Mouse (Mus musculus): ENCODE results near the gene Lefty2.

Lefty2 gene

DNA sequence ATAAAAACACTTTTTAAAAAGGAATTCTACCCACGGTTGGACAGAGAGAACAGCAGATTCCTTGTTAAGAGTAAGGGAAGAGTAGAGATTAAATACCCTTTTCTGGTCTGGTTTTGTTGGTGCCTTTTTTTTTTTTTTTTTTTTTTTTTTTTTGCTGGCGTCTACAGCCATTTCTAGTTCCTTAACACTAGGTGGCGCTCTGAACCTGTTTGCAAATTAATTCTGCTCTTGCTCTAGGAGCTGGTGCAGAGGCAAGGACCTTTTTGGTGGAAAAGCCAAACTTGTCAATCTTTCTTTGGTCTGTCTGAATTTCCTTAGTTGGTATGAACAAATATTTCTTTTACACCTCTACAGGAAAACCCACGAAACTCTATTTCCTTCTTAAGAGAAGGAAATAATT is 8.2 kb downstream of the Lefty2 start:
- peak; percentile 52 for DNase-seq

DNA sequence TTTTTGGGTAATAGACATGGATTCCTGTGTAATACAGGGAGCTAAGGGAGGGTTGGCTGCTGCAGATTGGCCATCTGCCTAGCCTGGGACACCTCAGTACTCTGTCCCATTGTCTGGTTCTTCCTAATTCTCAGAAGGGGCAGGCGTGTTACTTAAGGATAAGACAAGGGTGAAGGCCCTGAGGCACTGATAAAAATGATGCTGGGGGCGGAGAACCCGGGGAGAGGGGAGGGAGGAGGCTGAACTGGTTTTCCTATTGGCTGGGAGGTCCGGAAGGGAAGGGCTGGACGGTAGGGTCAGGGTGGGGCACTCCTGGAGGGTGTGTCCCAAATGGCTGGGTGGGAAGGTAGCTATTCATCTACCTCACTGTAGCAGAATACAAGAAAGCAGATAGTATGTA is 10.0 kb downstream of the Lefty2 start:
- DNase-seq: no peak

DNA sequence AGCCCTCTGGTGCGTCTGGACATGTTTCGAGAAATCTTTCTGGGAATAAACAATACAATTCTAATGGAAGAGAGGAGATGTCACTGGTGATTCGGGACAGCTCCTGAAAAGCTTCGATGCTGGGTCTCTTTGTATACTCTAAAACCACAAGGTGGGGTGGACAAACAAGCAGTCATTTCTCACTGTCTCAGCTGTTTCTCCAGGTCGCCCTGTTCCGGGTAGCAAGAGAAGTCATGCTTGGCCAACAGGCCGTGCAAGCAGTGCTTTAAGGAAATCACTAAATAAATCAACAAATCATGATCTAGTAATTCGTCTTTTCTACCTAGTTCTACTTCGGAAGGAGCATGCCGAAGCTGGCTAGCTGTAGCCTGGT is 10.7 kb downstream of the Lefty2 start:
- DNase-seq: no peak

DNA sequence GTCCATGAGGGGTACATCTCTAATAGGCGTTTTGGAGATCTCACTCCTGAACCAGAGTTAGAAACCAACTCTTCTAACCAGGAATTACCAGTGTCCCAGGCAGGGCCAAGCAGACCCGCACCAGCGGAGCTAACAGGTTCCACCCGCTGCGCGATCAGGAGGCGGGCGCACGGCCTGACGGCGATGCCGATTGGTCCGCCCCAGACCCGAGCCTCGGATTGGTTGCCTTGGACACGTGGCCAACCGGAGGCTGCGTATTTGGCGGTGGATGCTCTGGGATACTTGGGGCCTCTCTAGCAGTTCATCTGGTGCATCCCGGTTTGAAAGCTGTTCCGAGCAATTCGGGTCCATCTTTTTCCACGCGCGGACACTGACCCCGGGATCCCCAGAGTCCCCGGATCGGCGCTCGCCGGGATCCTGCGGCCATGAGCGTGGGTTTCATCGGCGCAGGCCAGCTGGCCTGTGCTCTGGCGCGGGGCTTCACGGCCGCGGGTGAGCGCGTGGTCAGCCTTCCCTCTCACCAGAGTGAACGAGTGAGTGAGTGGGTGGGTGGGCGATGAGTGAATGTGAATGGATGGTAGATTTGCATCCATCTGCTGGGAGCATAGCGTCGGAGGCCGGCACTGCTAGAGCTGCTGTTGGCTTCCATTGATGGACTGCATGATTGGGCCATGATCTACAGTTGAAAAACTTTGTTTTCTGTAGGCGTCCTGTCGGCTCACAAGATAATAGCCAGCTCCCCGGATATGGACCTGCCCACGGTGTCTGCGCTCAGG is 11.3 kb downstream of the Lefty2 start, which contains the start of gene Pycr2:
Gene Pycr2, plus strand, starts transcription at position 255 of the 776 bp plus-strand sequence.
- DNase-seq: peak; percentile 96

DNA sequence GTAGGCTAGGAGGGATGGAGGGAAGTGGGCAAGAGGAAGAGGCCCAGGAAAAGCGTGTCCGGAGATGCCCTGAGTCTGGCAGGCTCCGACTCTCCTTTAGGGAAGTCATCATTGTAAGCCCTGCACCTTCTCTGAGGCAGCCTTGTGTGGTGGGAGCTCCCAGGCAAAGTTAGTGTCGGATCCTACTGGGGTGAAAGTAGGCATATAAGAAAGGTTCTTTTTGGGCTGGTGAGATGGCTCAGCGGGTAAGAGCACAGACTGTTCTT is 11.8 kb downstream of the Lefty2 start:
- DNase-seq: no peak

DNA sequence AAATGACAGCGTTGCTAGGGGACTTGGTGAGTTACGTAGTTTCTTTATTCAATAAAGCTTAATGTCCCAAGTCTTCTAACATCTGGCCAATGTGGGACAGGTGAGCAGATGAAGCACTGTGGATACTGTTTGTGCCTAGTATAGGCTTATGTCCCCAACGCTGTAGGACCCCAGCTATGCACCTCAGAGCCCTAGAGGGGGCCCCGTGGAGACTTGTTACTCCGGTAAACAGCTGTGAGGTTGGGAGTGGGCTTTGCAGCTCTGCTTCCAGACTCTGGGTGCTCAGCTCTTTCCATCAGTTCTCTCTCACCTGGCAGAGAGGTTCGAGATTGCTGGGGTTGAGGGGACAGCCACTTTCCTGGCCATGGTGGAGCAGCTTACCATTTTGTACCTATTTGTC is 12.4 kb downstream of the Lefty2 start:
- DNase-seq: peak; percentile 59

DNA sequence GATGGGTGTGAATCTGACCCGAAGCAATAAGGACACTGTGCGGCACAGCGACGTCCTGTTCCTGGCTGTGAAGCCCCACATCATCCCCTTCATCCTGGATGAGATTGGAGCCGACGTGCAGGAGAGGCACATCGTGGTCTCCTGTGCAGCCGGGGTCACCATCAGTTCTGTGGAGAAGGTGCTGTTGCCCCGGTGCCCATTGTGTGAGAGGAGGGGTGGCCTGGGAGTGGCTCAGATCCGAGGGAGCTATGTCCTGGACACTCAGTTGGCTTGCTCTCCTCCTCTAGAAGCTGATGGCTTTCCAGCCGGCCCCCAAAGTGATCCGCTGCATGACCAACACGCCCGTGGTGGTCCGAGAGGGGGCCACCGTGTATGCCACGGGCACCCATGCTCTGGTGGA is 13.0 kb downstream of the Lefty2 start:
- DNase-seq: no peak

DNA sequence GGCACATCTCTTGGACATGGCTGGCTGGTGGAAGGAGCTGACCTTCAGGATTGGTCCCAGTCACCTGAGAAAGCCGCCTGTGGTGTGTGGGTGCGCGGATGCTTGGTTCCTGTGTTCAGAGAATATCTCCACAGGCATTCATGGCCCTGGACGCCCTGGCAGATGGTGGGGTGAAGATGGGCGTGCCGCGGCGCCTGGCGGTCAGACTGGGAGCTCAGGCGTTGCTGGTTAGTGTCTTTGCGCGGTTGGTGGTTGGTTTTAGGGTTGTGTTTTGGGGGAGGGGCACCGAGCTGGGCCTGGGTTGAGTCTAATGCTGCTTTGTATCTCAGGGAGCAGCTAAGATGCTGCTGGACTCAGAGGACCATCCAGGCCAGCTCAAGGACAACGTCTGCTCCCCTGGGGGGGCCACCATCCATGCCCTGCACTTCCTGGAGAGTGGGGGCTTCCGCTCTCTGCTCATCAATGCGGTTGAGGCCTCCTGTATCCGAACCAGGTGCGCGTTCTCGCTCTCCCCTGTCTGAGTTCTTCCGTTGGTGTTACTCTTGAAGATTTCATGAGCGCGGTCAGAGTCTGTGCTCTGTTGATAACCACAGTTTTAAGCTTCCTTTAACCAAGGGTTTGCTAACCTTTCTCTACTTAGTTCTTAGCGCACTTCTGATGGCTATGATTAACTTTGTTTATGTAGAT is 13.7 kb downstream of the Lefty2 start:
- peak; percentile 70 for DNase-seq

DNA sequence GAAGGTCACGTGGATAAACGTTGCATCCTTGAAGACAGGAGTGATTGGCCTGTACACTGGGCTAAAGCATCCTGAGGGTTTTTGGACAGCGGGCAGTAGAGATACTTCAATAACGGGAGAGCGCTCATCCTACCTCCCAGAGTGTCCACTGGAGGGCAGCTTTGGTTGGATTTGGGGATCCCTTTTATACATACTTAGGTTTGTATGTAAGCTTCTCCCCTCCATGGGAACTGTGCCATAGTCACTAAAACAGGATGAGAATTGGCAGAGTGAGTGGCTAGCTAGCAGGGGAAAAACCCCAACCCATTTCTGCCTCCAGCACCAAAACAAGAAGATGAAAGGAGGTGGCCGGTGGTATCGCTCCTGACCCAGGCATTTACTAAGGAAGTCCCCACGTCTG is 18.2 kb downstream of the Lefty2 start:
- no peak for DNase-seq

DNA sequence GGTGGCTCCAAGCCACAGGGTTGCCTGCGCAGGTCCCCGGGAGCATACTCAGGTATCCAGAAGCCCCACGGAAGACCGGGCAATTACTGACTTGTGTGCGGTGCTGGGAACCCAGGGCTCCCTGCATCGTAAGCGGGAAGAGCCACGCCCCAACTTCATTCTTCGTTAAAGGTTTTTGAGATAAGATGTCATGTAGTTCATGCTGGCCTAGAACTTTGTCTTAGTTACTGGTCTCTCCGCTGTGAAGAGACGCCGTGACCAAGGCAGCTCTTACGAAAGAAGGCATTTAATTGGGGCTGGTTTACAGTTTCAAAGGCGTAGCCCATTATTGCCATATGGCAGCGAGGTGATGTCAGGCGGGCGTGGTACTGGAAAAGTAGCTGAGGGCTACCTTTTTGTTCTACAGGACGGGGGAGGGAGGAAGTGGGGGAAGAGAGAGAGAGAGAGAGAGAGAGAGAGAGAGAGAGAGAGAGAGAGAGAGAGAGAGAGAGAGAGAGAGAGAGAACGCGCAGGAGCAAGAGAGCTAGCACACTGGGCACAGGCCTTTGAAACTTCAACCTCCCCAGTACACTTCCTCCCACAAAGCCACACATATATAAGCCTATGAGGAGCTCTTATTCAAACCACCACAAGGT is 18.9 kb downstream of the Lefty2 start:
- DNase-seq: peak; percentile 54

DNA sequence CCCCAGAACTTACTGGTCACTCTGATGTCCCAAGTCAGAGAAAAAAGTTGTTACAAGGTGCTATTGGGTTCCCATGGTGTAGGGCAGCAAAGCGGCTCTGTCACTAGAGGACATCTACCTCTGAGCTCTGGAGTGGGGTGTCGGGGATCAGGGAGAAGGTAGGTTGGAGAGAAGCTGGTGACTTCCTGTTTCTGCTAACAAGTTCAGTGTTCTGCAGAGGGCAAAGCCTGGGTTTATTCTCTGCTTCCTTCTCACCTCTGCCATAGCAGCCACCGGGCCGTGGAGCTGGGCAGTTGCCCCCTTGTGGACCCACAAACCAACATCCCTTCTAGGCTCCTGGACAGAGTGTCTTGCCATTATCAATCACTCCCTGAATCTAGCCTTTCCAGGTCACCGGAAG is 19.9 kb downstream of the Lefty2 start:
- DNase-seq: peak; percentile 48

DNA sequence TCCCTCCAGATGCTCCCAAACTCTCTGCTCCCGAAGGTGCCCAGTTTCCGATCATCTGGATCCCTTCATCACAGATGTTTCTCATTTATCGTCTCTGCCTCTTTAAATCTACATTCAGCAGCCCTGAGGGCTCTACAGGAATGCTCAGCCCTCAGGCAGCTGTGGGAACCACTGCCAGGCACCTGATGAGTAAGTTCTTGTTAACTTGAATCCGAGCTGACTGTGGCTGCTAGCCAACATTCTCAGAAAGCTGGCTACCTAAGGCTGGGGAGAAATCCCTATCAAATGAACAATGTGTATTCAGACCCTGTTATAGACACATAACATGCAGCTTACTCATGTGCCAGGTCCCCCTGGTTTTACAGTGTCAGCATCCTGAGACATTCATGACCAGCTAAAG is 20.9 kb downstream of the Lefty2 start:
- DNase-seq: no peak

DNA sequence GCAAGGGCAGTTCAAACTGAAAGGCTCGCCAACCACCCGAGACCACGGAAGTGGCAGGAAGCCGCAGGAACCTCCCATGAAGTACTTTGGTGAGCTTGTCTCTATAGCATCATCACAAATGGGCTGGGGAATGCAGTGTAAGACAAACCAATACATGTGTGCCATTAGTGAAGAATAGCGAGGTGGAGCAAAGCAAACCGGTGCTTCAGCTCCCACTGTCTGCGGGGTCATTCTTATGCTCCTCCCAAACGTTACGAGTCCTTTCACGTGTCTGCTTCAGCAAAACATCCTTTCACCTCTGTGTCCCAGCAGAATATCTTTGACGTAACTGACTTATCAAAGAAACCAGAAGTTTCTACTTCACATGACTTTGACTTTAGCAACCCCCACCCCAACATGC is 23.5 kb downstream of the Lefty2 start:
- no peak for DNase-seq

DNA sequence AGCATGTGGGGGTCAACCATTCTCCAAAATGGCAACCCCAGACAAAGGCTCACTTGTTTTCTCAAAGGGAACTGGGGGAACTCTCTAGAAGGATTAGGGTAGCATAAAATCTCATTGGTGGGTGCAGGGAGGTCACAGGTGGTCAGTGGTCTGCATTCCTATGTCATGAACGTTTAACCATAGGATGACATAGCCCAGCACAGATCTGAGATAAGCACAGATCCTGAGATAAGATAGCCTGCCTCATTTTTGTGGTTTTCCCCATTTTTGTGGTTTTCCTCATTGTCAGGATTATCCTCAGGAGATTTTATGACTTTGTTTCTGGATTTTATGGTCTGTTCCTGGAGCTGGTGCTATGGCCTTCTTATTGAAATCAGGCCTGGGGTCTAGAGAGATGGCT is 24.1 kb downstream of the Lefty2 start:
- no peak for DNase-seq

DNA sequence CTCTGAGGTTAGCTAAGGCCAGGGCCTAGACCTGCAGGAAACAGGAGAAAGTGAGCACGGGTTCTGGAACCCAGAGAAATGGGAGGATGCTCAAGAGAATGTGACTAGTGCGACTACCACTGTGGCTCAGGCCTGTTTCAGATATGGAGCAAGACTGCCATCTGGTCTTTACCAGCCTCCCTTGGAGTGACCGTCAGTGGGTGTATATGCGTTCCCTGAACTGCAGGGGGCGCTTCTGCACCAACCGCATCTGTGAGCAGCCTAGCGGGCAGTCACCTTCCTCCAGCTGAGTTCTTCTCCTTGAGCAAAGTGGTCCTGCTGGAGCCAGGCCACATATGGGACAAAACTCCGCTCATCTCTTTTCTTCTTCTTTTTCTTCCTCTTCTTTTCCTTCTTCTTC is 26.8 kb downstream of the Lefty2 start:
- peak; percentile 38 for DNase-seq

DNA sequence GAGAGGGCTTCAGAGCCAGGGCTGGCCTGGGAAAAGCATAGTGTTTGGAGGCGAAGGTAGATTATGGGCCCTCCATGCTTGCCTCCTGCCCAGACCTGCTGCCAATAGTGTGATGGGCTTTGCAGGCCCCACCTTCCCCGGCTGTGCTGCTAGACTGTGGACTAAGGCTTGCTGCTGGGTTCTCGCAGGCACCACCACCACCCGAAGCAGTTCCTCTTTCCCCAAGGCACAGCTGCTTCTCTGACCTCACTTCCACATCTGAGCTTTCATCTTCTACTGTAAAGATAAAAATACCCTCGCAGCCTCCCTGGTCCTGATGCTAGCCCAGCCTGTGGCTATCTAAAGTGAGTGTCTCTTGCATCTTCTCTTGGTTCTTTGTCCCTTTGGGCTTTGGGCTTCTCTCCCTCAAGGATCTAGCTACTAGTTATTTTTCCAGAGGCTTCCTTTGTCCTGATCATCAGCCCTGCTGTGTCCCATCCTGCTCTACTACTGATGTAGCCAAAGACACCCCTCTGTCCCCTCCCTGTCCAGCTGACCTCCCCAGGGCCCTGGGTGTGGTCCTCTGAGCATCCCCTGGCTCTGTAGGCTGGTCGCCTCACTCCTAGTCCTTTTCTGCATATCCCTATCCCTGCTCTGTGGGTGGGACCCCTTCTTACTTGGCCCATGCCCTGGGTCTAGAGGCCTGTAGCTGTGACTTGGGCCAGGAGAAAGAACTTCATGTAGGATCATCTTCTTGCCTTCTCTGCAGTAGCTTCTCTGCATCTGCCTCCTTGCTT is 29.6 kb downstream of the Lefty2 start:
- DNase-seq: peak; percentile 52

DNA sequence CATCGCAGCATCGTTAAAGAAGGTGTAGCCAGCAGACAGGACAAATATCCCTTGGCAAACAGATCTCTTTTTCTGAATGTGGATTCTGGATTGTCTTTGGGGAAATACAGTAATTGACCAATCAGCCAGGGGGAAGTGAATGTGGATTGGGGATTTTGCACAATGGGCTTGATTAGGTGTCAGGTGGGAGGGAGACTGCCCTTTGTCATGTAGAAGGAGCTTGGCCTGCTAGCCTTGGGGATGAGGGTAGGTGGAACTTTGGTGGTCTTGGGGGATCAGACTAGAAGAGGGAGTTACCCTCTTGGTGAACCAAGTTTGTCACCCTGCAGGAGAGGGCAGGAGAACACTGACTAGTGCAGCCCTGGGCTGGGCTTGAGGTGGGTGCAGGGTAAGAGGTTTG is 31.8 kb downstream of the Lefty2 start:
- no peak for DNase-seq

DNA sequence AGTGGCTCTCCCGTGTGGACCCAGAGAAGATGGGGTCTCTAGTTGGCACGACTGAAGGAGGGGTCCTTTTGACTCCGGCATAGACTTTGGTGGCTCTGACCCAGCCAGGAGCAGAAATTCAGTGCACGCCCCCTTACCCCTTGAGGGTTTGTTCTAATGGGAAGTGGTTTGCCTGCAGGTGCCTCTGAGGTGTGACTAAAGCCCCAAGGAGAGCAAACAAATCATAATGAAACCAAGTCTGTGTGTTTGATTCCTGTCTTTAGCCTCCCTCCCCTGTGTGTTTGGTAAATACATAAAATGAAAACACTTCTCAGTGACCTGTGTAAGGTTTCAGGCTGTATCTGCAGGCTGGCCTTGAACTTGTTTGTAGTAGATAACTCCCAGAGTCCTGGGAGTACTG is 33.4 kb downstream of the Lefty2 start:
- no peak for DNase-seq

DNA sequence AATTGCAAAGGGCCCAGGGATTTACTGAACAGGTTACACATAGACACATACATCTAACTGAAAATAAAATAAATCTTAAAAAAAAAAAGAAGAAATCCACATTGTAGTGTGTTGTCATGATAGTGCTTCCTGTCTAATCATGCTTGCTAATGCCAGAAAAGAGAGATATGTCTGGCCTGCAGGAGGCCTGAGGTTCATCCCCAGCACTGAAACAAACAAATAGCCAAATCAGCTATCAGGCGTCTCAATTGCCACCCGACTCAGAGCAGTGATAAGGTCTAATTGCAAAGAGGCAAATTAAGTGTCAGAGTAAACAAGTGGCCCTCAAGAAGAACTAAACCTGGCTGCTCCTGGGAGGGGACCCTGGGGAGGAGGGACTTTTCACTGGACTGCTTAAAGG is 36.7 kb downstream of the Lefty2 start:
- no peak for DNase-seq

DNA sequence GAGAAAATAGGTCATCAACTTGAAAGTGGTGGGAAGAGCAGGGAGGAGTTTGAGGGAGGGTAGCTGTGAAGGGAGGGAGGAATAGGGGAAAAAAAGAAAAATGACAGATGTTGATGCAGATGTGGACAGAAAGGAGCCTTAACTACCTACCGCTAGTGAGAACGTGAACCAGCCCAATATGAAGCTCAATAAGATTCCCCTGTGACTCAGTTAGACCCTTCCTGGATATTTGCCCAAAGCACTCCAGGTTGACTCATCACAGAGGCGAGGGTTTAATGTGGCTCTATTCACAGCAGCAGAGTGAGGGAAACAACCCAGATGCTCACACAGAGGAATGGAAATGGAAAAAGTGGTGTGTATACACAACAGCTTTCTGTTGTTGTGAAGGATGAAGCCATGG is 38.2 kb downstream of the Lefty2 start:
- no peak for DNase-seq

DNA sequence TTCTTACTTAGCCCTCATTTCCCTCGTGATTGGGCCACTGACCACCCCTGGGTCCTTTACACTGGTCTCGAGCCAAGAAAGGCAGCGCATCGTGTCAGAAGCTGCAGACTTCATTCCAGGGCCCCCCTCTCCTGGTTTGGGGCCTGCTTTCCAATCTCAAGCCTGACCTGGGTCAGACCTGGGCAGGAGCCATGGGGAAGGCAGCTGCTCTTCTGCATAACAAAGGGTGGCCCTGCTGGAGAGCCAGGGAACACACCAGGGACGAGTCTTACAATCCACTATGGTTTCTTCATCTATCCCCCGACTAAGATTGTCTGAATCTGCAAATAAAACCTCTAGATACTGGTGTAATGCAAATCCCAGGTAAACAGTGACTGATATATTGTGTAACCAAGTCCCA is 40.8 kb downstream of the Lefty2 start:
- no peak for DNase-seq

DNA sequence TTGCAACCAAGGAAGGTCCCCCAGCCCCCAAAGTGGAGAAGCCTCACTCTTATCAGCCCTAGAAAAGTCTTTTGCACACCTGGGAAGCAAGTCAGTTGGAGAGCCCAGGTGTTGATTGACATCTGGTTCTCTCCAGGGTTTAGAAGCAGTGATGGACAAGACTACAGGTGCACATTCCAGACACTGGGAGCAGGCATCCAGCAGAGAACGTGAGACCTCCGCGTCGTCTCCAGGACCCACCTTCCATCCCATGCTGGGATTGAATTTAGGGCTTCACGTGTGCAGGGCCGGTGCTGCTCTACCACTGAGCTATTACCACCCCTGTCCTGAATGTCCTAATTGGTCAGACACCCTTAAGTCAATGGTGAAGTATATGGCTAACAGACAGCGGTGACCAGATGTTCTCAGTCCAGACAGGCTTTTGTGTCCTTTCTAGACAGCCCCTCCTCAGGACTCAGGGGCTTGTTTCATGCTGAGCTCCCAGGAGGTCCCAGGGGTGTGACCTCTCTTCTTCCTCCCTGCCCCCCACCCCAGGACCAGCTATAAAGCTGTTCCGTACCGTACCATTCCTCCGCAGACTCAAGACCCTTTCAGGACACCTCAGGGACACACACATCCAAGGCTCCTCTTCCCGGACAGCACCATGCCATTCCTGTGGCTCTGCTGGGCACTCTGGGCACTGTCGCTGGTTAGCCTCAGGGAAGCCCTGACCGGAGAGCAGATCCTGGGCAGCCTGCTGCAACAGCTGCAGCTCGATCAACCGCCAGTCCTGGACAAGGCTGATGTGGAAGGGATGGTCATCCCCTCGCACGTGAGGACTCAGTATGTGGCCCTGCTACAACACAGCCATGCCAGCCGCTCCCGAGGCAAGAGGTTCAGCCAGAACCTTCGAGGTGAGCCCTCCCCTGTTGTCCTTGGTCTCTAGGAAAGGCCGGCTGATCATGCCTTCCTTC is 41.8 kb downstream of the Lefty2 start, which contains the start of gene Lefty1:
Gene Lefty1, plus strand, starts transcription at position 556 of the 953 bp plus-strand sequence.
- DNase-seq: no peak

All from thymus, postnatal 14 days (tissue).